ENCODE assay signal across 8 mouse cellular contexts in the genomic region with DNA sequence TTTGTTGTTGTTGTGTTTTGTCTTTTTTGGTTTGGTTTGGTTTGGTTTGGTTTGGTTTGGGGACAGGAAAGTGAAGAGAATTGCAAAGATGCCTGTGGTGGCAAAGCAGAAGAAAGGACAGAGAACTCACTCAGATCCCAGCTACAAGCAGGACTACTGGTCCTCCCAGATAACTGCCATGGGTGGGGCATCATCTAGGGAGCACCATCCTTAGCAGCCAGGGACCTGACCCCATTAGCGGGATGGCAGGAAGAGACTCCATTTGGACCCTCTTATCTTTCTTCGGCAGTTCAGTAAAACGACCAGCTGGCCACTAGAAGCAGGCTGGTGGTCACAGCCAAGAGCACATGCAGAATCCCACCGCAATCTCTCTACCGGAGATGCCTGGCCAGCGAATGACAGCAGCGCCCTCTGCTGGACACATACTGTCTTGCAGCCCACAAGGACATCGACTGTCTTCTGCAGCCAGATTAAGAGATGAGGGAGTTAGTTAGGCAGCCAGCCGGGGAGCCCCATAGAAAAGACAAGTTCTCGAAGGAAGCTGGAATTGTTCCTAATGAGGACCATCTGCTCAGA.
DNase-seq lines count a peak whose midpoint lies in the region; ATAC-seq and TF ChIP-seq lines count a peak whose summit lies in the region.

No protein-coding gene starts in this region.

- no peaks in the 10 kb centered on the region for H3K36me3 ChIP-seq in embryonic facial prominence, embryonic 11.5 days (replicated peaks; ENCODE audit: control insufficient read depth, insufficient read depth, low read depth, low read length)
- no peaks in the 10 kb centered on the region for H3K36me3 ChIP-seq in heart, embryonic 10.5 days
- no peaks in the 10 kb centered on the region for H3K36me3 ChIP-seq in kidney, postnatal 0 days (ENCODE audit: insufficient read depth, low read length)
- H3K36me3 ChIP-seq in liver, embryonic 11.5 days (ENCODE audit: control insufficient read depth, insufficient read depth, low read length), result no peaks in the 10 kb centered on the region
- H3K36me3 ChIP-seq in neural tube, embryonic 12.5 days, result no peaks in the 10 kb centered on the region

- H3K9me3 ChIP-seq in embryonic facial prominence, embryonic 11.5 days (replicated peaks; ENCODE audit: control insufficient read depth, low read length), result no peaks in the 10 kb centered on the region
- H3K9me3 ChIP-seq in heart, embryonic 10.5 days, result no peaks in the 10 kb centered on the region
- H3K9me3 ChIP-seq in kidney, postnatal 0 days (replicated peaks; ENCODE audit: low read length), result no peaks in the 10 kb centered on the region
- no peaks in the 10 kb centered on the region for H3K9me3 ChIP-seq in liver, embryonic 11.5 days (ENCODE audit: control insufficient read depth, low read length)
- no peaks in the 10 kb centered on the region for H3K9me3 ChIP-seq in neural tube, embryonic 12.5 days

- no peaks in the 10 kb centered on the region for H3K4me1 ChIP-seq in embryonic facial prominence, embryonic 11.5 days (ENCODE audit: control insufficient read depth, insufficient read depth, low read length)
- no peaks in the 10 kb centered on the region for H3K4me1 ChIP-seq in heart, embryonic 10.5 days
- no peaks in the 10 kb centered on the region for H3K4me1 ChIP-seq in kidney, postnatal 0 days (replicated peaks; ENCODE audit: insufficient read depth, low read length)
- H3K4me1 ChIP-seq in liver, embryonic 11.5 days (replicated peaks; ENCODE audit: control insufficient read depth, insufficient read depth, low read length), result no peaks in the 10 kb centered on the region
- no peaks in the 10 kb centered on the region for H3K4me1 ChIP-seq in neural tube, embryonic 12.5 days

- no peak overlapping the region for H3K4me3 ChIP-seq in embryonic facial prominence, embryonic 11.5 days (ENCODE audit: low read depth, low read length)
- H3K4me3 ChIP-seq in heart, embryonic 10.5 days, result no peak overlapping the region
- no peak overlapping the region for H3K4me3 ChIP-seq in kidney, postnatal 0 days (replicated peaks; ENCODE audit: low read depth, low read length)
- H3K4me3 ChIP-seq in liver, embryonic 11.5 days (ENCODE audit: low read depth, low read length), result no peak overlapping the region
- no peak overlapping the region for H3K4me3 ChIP-seq in neural tube, embryonic 12.5 days

- no peak overlapping the region for H3K27ac ChIP-seq in embryonic facial prominence, embryonic 11.5 days (replicated peaks; ENCODE audit: low read depth, low read length)
- H3K27ac ChIP-seq in heart, embryonic 10.5 days, result no peak overlapping the region
- no peak overlapping the region for H3K27ac ChIP-seq in kidney, postnatal 0 days
- H3K27ac ChIP-seq in liver, embryonic 11.5 days (ENCODE audit: low read depth, low read length), result no peak overlapping the region
- no peak overlapping the region for H3K27ac ChIP-seq in neural tube, embryonic 12.5 days

- peak; percentile 4 for DNase-seq in 3T3-L1 (ENCODE audit: low read depth, low spot score)
- DNase-seq in adrenal gland, postnatal 25 days, result peak; percentile 75
- peak; percentile 86 for DNase-seq in embryonic facial prominence, embryonic 11.5 days (ENCODE audit: low spot score)
- peak; percentile 82 for DNase-seq in heart, embryonic 10.5 days (ENCODE audit: low spot score)
- peak; percentile 87 for DNase-seq in kidney, postnatal 0 days (ENCODE audit: low spot score)
- DNase-seq in liver, embryonic 11.5 days (ENCODE audit: low spot score), result peak; percentile 68
- peak; percentile 6 to 14 for DNase-seq in thymus, adult 18-20 months

- H3K4me2 ChIP-seq in embryonic facial prominence, embryonic 11.5 days (ENCODE audit: low read depth, low read length), result no peak overlapping the region
- H3K4me2 ChIP-seq in kidney, postnatal 0 days (ENCODE audit: low read length), result no peak overlapping the region
- no peak overlapping the region for H3K4me2 ChIP-seq in liver, embryonic 11.5 days
- H3K4me2 ChIP-seq in neural tube, embryonic 12.5 days (replicated peaks), result peak overlapping the region; percentile 10; the same call in 1 of the 2 replicates

- H3K9ac ChIP-seq in embryonic facial prominence, embryonic 11.5 days (replicated peaks; ENCODE audit: low read length), result no peak overlapping the region
- H3K9ac ChIP-seq in kidney, postnatal 0 days (ENCODE audit: low read depth, low read length), result no peak overlapping the region
- H3K9ac ChIP-seq in liver, embryonic 11.5 days (ENCODE audit: low read depth, low read length), result no peak overlapping the region
- no peak overlapping the region for H3K9ac ChIP-seq in neural tube, embryonic 12.5 days

- 6% methylated on average over 10 of the region's 10 CpGs for WGBS in embryonic facial prominence, embryonic 11.5 days
- 11% methylated on average over 10 of the region's 10 CpGs for WGBS in heart, embryonic 10.5 days
- WGBS in kidney, postnatal 0 days, result 7% methylated on average over 10 of the region's 10 CpGs
- WGBS in liver, embryonic 11.5 days, result 6% methylated on average over 10 of the region's 10 CpGs
- 15% methylated on average over 10 of the region's 10 CpGs for WGBS in neural tube, embryonic 12.5 days

- peak; percentile 58 for ATAC-seq in embryonic facial prominence, embryonic 11.5 days (replicated peaks; ENCODE audit: insufficient number of reproducible peaks, low FRiP score, low TSS enrichment, low read depth)
- ATAC-seq in kidney, postnatal 0 days (replicated peaks; ENCODE audit: low FRiP score, low read depth), result peak; percentile 21; the same call in 1 of the 2 replicates
- no peak for ATAC-seq in liver, embryonic 11.5 days (replicated peaks; ENCODE audit: low FRiP score)
- ATAC-seq in neural tube, embryonic 12.5 days (ENCODE audit: low FRiP score, low read depth), result peak; percentile 69

- peak; percentile 90 for TF ChIP-seq CTCF in kidney, postnatal 0 days (IDR thresholded peaks at IDR 0.05; ENCODE audit: low read depth)

- no peaks in the 10 kb centered on the region for H3K27me3 ChIP-seq in embryonic facial prominence, embryonic 11.5 days (ENCODE audit: control insufficient read depth, insufficient read depth, low read length)
- no peaks in the 10 kb centered on the region for H3K27me3 ChIP-seq in heart, embryonic 10.5 days (ENCODE audit: insufficient read depth, poor library complexity, severe bottlenecking)
- no peaks in the 10 kb centered on the region for H3K27me3 ChIP-seq in kidney, postnatal 0 days (ENCODE audit: insufficient read depth, low read length)
- H3K27me3 ChIP-seq in liver, embryonic 11.5 days (replicated peaks; ENCODE audit: control insufficient read depth, insufficient read depth, low read length), result no peaks in the 10 kb centered on the region
- no peaks in the 10 kb centered on the region for H3K27me3 ChIP-seq in neural tube, embryonic 12.5 days (replicated peaks)

Comparison
In these comparisons a context has a peak if more than half of its experiments do, and no peak if none do; other contexts are left out.
1. DNase-seq: peak in every context shown above with its lines; median percentile 87 in kidney, postnatal 0 days; 86 in embryonic facial prominence, embryonic 11.5 days; 82 in heart, embryonic 10.5 days; 75 in adrenal gland, postnatal 25 days; 68 in liver, embryonic 11.5 days; 10 in thymus, adult 18-20 months; 4 in 3T3-L1.